Mouse (Mus musculus) gastrocnemius, adult 2 months (tissue): ENCODE data around the gene Clec18a. TPM values are rescaled to one million over a fixed set of nuclear protein-coding genes. Genes with fewer than 3 reads are reported as not detected.
"Not testable (repeated sequence)": the region's sequence is repeated elsewhere in the genome, so short reads cannot be mapped to it uniquely, and the experiment has no call there.

ENCODE experiments used
- DNase-seq: peaks from one replicate; pipeline ENCODE4 v3.0.0; 2022
- H3K27ac ChIP-seq: fragments of 200-600 bp; 2 replicates; pipeline ENCODE4 v1.8.1; 2022; ENCODE audit warnings: mild to moderate bottlenecking
- H3K4me3 ChIP-seq: fragments of 200-600 bp; 2 replicates; pipeline ENCODE4 v1.8.1; 2022; ENCODE audit warnings: mild to moderate bottlenecking, moderate library complexity
- CTCF ChIP-seq: fragments of 200-600 bp; IDR thresholded peaks from 2 replicates; pipeline ENCODE4 v1.8.1; 2022; ENCODE audit warnings: antibody characterized with exemption, mild to moderate bottlenecking, moderate library complexity
- intact Hi-C: fragments of 180-260 bp; cut with DNase I; formaldehyde crosslinking; loops from one replicate; pipeline ENCODE4 v1.15.1; 2025
- total RNA-seq, 2 experiments: library from RNA; stranded (reverse); gene quantifications; 2 replicates each; pipeline ENCODE4 v1.2.3; 2021

Gene Clec18a
- total RNA-seq, 2 experiments from 2014 or later: 0.36 to 1.1 TPM

DNA sequence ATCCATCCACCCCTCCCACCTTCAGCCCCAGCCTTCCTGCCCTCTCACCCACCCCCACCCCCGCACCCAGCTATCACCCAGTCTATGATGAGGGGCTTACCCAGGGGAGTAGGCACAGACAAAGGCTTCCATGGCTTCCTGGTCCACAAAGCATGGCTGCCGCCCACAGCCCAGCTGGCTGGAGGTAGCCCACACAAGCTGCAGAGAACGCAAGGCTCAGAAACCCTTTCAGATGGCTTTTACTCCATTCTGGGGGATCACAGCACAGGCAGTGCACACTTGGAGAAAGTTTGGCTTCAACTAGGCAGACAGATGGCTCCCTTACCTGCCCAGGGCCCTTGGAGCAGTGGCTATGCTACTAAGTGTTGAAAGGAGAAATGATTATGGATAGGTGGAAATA lies 16.3 kb downstream of the Clec18a start:
- no peak for DNase-seq
- no peak overlapping the region for H3K27ac ChIP-seq
- TF ChIP-seq CTCF: no peak
- intact Hi-C loops: loop anchor here (10.0 kb wide), 1 partner anchor 181 kb away; no protein-coding TSS in a partner anchor
- no peak overlapping the region for H3K4me3 ChIP-seq

DNA sequence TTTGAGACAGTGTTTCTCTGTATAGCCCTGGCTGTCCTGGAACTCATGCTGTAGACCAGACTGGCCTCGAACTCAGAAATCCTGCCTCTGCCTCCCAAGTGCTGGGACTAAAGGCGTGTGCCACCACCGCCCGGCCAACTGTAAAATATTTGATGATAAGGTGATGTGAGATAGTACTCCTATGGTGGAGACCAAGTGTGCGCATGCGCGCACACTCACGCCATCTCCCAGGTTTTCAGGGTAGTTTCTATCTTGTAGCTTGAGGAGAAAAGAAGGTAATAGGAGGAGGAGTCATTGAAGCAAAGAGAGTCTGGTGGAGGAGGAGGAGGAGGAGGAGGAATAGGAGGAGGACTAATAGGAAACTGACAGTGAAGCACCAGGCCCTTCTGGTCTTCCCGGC lies 23.6 kb downstream of the Clec18a start:
- intact Hi-C loops: not testable (repeated sequence)

DNA sequence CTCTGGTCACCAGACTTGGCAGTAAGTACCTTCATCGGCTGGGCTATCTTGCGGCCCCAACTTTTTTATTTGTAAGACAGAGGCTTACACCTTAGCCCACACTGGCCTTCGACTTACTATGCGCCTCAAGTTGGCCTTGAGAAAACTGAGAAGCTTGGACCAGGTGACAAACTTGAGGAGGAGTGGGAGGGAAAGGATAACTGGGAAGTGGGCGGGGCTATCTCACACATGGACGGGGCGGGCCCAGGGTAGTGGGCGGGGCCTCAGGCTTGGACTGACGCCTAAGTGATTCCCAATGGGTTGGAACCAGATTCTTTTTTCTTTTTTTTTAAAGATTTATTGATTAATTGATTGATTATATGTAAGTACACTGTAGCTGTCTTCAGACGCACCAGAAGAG lies 24.8 kb downstream of the Clec18a start:
- H3K4me3 ChIP-seq: no peak overlapping the region
- no peak overlapping the region for H3K27ac ChIP-seq
- intact Hi-C loops: no loop called here
- no peak for DNase-seq
- TF ChIP-seq CTCF: no peak

More for the DNA sequence above, 23.6 kb downstream of the Clec18a start:
- H3K27ac ChIP-seq, DNase-seq, H3K4me3 ChIP-seq: not testable (repeated sequence)

DNA sequence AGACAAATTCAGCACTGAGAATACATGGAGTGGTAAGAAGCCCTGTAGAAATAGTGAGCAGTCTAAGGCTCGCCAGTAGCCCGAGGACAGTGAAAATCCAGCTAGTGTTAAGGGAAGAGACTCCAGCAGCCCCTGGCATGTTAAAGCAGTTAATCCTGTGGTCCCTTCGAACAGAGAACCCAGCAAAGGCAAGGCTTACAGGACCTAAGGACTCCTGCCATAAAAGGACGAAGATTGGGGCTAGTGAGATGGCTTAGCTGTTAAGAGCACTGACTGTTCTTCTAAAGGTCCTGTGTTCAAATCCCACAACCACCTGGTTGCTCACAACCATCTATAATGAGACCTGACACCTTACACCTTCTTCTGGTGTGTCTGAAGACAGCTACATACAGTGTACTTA lies 25.9 kb downstream of the Clec18a start:
- DNase-seq: no peak
- no peak for TF ChIP-seq CTCF
- no peak overlapping the region for H3K4me3 ChIP-seq
- intact Hi-C loops: no loop called here
- H3K27ac ChIP-seq: no peak overlapping the region

DNA sequence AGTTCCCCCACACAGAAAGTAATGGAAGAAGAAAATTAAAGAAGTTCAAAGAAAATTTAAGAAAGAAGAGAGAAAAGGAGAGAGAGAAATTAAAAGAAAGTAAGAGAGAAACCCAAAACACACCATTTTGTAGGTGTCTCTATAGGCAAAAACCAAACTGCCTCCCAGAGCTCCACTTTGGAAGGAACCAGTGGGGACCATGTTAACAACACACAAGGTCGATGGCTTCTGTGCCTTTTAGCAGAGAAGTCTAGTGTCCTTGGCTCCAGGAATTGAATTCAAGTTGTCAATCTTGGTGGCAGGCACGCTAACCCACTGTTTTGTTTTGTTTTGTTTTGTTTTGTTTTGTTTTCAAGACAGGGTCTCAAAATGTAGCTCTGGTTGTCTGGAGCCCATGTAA lies 29.3 kb downstream of the Clec18a start:
- Histone ChIP-seq H3K4me3 (peak overlapping the region; percentile 77), H3K27ac (no peak overlapping the region)
- DNase-seq: no peak
- intact Hi-C loops: no loop called here
- TF ChIP-seq CTCF: no peak

DNA sequence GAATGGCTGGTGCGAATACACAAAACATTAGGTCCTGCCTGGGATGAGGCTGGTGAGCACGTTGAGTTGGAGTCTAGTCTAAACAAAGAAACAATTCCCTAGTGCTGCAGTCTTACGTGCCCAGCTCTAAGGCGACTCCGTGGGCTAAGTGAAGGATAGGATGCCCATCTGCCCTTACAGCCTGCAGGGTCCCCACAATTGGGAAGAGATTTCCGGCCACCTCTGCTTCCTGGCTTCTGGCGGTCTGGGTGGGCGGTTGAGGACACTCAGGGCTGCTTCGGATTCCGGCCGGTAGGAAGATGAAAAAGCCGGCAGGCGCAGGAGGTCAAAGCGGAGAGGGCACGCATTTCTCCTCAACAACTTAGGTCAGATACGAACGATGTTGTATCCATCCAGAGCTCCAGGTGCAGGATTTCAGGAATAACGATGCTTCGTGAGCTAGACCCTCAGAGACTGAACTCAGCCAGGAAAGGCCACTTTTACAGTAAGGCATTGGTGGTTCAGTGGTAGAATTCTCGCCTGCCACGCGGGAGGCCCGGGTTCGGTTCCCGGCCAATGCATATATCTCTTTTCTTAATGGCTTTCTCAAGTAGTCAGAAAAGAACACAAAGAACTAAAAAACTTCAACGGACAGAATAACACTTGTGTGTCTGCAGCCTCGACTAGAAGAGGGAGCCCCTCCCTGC lies 30.0 kb downstream of the Clec18a start:
- TF ChIP-seq CTCF: no peak
- intact Hi-C loops: no loop called here
- Histone ChIP-seq H3K27ac (0 out of 2 replicates have a peak overlapping the region, but pooled peaks have one; percentile 29), H3K4me3 (peak overlapping the region; percentile 77)
- peak; percentile 82 for DNase-seq

DNA sequence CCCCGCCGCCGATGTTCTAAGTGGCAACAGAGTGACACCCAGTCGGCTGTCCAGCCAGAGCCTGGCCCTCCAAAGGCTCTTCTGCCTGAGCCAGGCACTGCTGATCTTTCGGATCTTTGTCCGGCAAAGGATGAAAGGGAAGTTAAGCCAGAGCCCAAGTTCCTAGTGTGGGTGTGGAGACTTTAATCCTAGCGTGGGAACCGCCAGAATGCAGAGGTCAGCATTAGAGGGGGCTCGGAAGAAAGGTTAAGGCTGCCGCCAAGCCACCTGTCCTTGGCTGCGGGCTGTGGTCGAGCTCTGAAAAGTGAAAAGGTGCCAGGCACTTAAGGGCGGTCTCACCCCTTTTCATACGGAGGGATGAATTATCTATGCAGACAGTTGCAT lies 30.5 kb downstream of the Clec18a start:
- TF ChIP-seq CTCF: no peak
- Histone ChIP-seq H3K27ac (peak overlapping the region; percentile 29; the same call in 1 of the 2 replicates), H3K4me3 (peak overlapping the region; percentile 77)
- intact Hi-C loops: no loop called here
- DNase-seq: no peak

DNA sequence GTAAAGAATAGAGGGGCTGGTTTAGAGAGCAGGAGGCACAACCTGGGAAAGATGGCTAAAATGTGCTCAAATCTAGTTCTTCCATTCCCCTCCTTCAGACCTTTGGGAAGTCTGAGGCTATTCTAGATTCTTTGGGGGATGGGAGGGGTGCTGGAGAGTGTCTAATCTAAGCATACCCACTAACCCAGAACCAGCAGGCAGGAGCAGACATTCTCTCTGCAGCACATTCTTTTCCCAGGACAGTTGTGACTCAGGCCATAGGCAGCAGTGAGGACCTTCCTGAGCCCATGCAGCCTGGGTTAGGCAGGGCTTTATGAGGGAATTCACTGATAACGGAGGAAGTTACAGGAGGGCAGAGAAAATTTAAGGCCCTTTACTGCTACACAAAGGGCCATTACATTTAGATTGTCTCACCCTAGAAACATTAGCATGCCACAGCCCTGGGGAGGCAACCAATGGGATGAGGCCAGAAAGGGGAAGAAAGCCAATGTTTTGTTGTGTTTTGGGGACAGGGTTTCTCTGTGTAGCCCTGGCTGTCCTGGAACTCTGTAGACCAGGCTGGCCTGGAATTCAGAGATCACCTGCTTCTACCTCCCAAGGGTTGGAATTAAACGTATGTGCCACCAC lies 33.2 kb downstream of the Clec18a start:
- intact Hi-C loops: loop anchor here (5.0 kb wide), 1 partner anchor 33 kb away; the partner anchor contains the start of genes Clec18a and Pdpr
- no peak for DNase-seq
- no peak for TF ChIP-seq CTCF
- Histone ChIP-seq H3K4me3 (no peak overlapping the region), H3K27ac (no peak overlapping the region)

DNA sequence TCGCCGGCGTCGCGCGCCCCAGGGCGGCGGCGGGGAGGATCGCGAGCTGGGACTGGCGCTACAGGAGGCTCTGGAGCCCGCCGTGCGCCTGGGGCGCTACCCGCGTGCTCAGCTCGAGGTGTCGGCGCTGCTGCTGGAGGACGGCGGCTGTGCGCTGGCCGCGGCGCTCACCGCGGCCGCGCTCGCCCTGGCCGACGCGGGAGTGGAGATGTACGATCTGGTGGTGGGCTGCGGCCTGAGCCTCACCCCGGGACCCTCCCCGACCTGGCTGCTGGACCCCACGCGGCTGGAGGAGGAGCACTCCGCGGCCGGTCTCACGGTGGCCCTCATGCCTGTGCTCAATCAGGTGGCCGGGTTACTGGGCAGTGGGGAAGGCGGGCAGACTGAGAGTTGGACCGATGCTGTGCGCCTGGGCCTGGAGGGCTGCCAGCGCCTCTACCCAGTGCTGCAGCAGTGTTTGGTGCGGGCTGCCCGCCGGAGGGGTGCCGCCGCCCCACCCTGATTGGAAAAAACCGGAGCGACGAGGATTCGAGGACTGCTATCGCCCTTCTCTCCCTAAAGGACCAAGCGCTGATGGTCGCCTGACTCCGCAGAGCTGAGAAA lies 35.4 kb downstream of the Clec18a start:
- Histone ChIP-seq H3K27ac (peak overlapping the region; percentile 86), H3K4me3 (peak overlapping the region; percentile 84)
- DNase-seq: peak; percentile 56
- intact Hi-C loops: loop anchor here (5.0 kb wide), 1 partner anchor 36 kb away; the partner anchor contains the start of genes Clec18a and Pdpr
- no peak for TF ChIP-seq CTCF

DNA sequence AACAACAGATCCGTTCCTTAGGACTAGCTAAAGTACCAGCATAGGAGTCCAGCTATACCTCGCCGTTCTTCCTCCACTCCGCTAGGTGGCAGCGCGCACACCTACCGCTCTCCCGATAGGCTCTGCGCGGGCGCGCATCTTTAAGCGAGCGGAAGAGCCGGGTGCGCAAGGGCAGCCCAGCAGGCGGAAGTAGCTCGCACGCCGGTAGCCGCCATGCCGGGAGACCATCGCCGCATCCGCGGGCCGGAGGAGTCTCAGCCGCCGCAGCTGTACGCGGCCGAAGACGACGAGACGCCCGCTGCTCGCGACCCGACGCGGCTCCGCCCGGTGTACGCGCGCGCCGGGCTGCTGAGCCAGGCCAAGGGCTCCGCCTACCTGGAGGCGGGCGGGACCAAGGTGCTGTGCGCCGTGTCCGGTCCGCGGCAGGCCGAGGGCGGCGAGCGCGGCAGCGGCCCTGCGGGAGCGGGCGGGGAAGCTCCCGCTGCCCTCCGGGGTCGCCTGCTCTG lies 36.0 kb downstream of the Clec18a start, which contains the start of gene Exosc6:
Gene Exosc6, plus strand, starts transcription at position 182 of the 506 bp plus-strand sequence.
- TF ChIP-seq CTCF: peak; percentile 96
- intact Hi-C loops: loop anchor here (5.0 kb wide), 1 partner anchor 36 kb away; the partner anchor contains the start of genes Clec18a and Pdpr
- peak within 1 kb of the TSS; percentile 86 for H3K27ac ChIP-seq
- DNase-seq: peak; percentile 93
- peak within 1 kb of the TSS; percentile 84 for H3K4me3 ChIP-seq

DNA sequence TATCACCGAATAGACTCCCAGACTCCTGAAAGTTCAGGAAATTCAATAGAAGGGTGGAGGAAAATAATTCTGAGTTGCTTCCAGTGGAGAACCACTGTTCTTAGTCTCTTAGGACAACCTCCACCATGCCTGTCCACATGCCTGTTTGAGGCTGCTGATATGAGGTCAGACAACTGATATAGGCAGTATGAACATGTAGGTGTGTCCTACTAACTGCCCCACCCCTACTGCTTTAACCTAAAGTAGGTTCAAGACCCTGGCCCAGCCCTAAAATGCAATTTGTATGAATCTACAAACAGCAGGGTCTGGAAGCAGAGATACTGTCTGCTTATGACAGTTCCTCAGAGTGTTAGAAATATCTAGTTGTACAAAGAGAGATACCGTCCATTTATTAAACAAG lies 36.6 kb downstream of the Clec18a start:
- no peak for TF ChIP-seq CTCF
- intact Hi-C loops: loop anchor here (5.0 kb wide), 1 partner anchor 37 kb away; the partner anchor contains the start of genes Clec18a and Pdpr
- no peak for DNase-seq
- H3K4me3 ChIP-seq: peak overlapping the region; percentile 84; the same call in 1 of the 2 replicates
- no peak overlapping the region for H3K27ac ChIP-seq

DNA sequence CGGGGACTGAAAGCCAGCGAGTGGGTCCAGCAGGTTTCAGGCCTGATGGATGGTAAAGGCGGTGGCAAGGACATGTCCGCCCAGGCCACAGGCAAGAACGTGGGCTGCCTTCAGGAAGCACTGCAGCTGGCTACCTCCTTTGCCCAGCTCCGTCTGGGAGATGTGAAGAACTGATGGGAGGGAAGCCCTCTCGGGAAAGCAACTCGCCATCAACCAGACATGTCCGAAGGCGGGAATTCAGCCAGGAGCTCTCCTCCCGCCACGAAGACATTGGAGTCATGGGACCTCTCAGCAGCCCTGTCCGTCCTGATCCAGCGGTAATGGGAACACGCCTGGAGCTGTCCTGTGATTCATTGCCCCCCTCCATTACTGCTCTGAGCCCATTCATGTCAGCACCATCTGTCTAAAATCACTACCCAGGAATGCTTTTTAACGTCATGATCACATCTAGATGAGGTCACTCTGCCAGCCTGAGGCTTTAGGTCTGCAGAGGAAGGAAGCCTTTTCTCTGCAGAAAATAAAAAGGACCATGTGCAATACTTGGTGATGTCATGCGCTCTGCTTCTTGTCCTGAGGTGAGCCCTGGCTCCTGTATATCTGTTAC lies 37.1 kb downstream of the Clec18a start:
- no peak overlapping the region for H3K4me3 ChIP-seq
- no peak for DNase-seq
- H3K27ac ChIP-seq: no peak overlapping the region
- intact Hi-C loops: loop anchor here (5.0 kb wide), 1 partner anchor 37 kb away; the partner anchor contains the start of genes Clec18a and Pdpr
- TF ChIP-seq CTCF: no peak
